Mouse (Mus musculus): ENCODE results near the gene Spock3. TPM values are rescaled to one million over a fixed set of nuclear protein-coding genes. Genes with fewer than 3 reads are reported as not detected.

The Spock3 gene
- polyA plus RNA-seq, 1 experiment from 2014 or later = 102 TPM

GRCm38 (mm10) chr8:63397659-63398058 is 446.9 kb downstream of the Spock3 start:
- ATAC-seq (ENCODE audit: low FRiP score) (no peak), DNase-seq (ENCODE audit: low spot score) (no peak)
- H3K36me3 ChIP-seq (replicated peaks; ENCODE audit: control insufficient read depth, insufficient read depth) = no peaks in the 10 kb centered on the region
- no peaks in the 10 kb centered on the region for H3K9me3 ChIP-seq (ENCODE audit: control insufficient read depth, low read length)
- no peaks in the 10 kb centered on the region for H3K4me1 ChIP-seq (replicated peaks; ENCODE audit: control insufficient read depth, insufficient read depth, low read length)
- no peak overlapping the region for H3K27ac ChIP-seq
- H3K27me3 ChIP-seq (ENCODE audit: control insufficient read depth, insufficient read depth, low read length) = no peaks in the 10 kb centered on the region
- H3K4me3 ChIP-seq (replicated peaks; ENCODE audit: low read length) = no peak overlapping the region
- no peak overlapping the region for H3K4me2 ChIP-seq (replicated peaks)
- H3K9ac ChIP-seq = no peak overlapping the region
